Mouse (Mus musculus) liver, embryonic 14.5 days (tissue): ENCODE results near the gene Nfrkb. TPM values are rescaled to one million over a fixed set of nuclear protein-coding genes. Genes with fewer than 3 reads are reported as not detected.

Experiments used
- ATAC-seq: fragments of 200-750 bp; cut with Nextera tagmentation; 2 replicates; pipeline ENCODE4 v1.8.0; 2017; ENCODE audit warnings: moderate number of reproducible peaks, mild to moderate bottlenecking, moderate library complexity; ENCODE audit not compliant: insufficient read depth
- DNase-seq, 3 experiments: peaks; one replicate each; pipeline ENCODE4 v3.0.0-alpha.2; 2012 to 2013; ENCODE audit warnings: low read depth in 3 of 3, low spot score in 3 of 3
- H3K27ac ChIP-seq: fragments of 300-500 bp; sonication (generic); 2 replicates; pipeline ENCODE4 v1.5.1; 2014; ENCODE audit warnings: moderate library complexity, mild to moderate bottlenecking, control low read depth, inconsistent platforms
- H3K27me3 ChIP-seq: fragments of 300-500 bp; sonication (generic); 2 replicates; pipeline ENCODE4 v1.6.1; 2014; ENCODE audit warnings: mild to moderate bottlenecking, low read length, moderate library complexity; ENCODE audit not compliant: control insufficient read depth, insufficient read depth
- H3K36me3 ChIP-seq: fragments of 300-500 bp; sonication (generic); replicated peaks from 2 replicates; pipeline ENCODE4 v1.6.1; 2014; ENCODE audit warnings: low read depth; ENCODE audit not compliant: control insufficient read depth, insufficient read depth
- H3K4me1 ChIP-seq, 2 experiments: fragments of 200-500 bp in 1 of 2; fragments of 300-500 bp in 1 of 2; sonication (generic) in 1 of 2; replicated peaks; 2 replicates each; pipeline ENCODE4 v1.6.1; 2012 to 2014; ENCODE audit warnings: antibody characterized with exemption in 1 of 2, inconsistent platforms in 1 of 2, low read length in 1 of 2; ENCODE audit not compliant: control insufficient read depth in 2 of 2, insufficient read depth in 2 of 2
- H3K4me2 ChIP-seq: fragments of 300-500 bp; sonication (generic); 2 replicates; pipeline ENCODE4 v1.6.1; 2014; ENCODE audit warnings: low read depth, mild to moderate bottlenecking, control low read depth, moderate library complexity
- H3K4me3 ChIP-seq, 2 experiments: fragments of 200-500 bp in 1 of 2; fragments of 300-500 bp in 1 of 2; sonication (generic) in 1 of 2; 2 replicates each; pipeline ENCODE4 v1.5.1; 2012 to 2014; ENCODE audit warnings: low read depth in 2 of 2, low read length in 2 of 2, mild to moderate bottlenecking in 2 of 2, control low read depth in 1 of 2, inconsistent platforms in 1 of 2, moderate library complexity in 1 of 2; ENCODE audit not compliant: insufficient read depth in 1 of 2
- H3K9ac ChIP-seq: fragments of 300-500 bp; sonication (generic); replicated peaks from 2 replicates; pipeline ENCODE4 v1.6.1; 2014; ENCODE audit warnings: mild to moderate bottlenecking, control low read depth, moderate library complexity
- H3K9me3 ChIP-seq: fragments of 300-500 bp; sonication (generic); 2 replicates; pipeline ENCODE4 v1.6.1; 2016; ENCODE audit warnings: low read length, mixed read lengths; ENCODE audit not compliant: control insufficient read depth
- CTCF ChIP-seq: IDR thresholded peaks from 2 replicates; pipeline ENCODE4 v1.5.1; 2016; ENCODE audit warnings: antibody characterized with exemption, low read depth, control low read depth
- EP300 ChIP-seq: IDR thresholded peaks from 2 replicates; pipeline ENCODE4 v1.6.1; 2016; ENCODE audit warnings: antibody characterized with exemption, low read depth
- WGBS: fragments of 180-500 bp; shearing (Covaris S2); extraction: QIAGEN DNeasy Blood & Tissue Kit; methylation state at CpG from one replicate; pipeline ENCODE4 v1.1.7; 2014; ENCODE audit not compliant: insufficient replicate concordance; 5-methylcytosine and 5-hydroxymethylcytosine counted together
- polyA plus RNA-seq, 2 experiments: library from polyadenylated mRNA; depleted of rRNA in 1 of 2; stranded (reverse) in 1 of 2; unstranded in 1 of 2; fragments of >200 nt; fragmentation: Nextera tagmentation in 1 of 2; extraction: Ambion mirVana in 1 of 2; gene quantifications; 2 replicates each; pipeline versions ENCODE4 v1.2.1 to v1.2.3; 2012 to 2014

Gene Nfrkb
- polyA plus RNA-seq, 2 experiments, result 5.6 to 5.9 TPM

DNA sequence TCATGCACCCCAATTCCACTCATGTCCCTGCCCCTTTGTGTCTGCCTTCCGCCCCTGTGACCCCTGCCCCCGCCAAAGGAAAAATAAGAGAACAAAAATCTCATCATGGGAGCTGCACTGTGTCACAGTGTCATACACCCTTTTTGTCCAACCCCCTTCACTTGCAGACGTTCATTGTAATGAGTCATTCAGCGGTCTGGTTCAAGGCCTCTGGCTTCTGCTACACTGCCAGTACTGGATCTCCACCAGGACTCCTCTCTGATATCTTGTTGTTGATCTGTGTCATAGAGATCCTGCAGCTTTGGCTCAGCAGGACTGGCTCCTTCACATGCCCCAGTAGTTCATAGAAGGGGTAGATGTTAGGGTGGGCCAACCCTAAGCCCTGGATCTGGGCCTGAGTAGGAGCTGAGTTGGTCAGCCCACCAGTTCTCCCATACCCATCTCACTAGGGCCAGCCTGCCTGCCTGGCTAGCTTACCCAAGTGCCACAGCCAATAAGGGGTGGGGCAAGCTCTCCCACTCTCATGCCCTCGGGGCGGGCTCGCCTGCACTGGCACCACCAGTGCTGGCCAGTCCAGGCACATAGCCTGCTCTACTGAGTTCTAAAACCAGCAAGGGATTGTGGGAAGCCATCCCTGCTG is 46.5 kb downstream of the Nfrkb start:
- no peak overlapping the region for H3K4me3 ChIP-seq

DNA sequence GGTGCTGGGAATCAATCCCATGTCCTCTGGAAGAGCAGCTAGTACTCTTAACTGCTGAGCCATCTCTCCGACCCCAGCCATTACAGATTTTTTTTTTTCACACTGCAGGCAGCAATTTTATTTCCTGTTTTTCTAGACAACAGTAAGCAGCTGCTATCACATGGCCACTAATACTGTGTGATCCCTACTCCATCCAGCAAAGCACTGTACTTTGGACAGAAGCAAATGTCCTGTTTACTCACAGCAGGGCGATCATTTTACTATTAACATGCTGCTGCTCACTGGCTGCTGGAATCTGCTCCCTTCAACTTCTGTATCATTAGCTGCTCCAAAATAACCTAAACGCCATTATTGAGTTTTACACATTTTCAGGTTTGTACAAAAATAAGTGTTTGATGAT is 47.4 kb downstream of the Nfrkb start:
- WGBS, result 48% methylated on average over 3 of the region's 3 CpGs
- Histone ChIP-seq H3K9ac (no peak overlapping the region), H3K9me3 (no peaks in the 10 kb centered on the region), H3K27ac (no peak overlapping the region), H3K4me3 (no peak overlapping the region), H3K27me3 (no peaks in the 10 kb centered on the region), H3K4me2 (no peak overlapping the region), H3K4me1 (no peaks in the 10 kb centered on the region), H3K36me3 (no peaks in the 10 kb centered on the region)
- ATAC-seq (no peak), DNase-seq (no peak)
- TF ChIP-seq EP300 (no peak), CTCF (no peak)

More for the DNA sequence above, 46.5 kb downstream of the Nfrkb start:
- WGBS, result 61% methylated on average over 7 of the region's 7 CpGs
- H3K9me3 ChIP-seq, result no peaks in the 10 kb centered on the region
- no peak for DNase-seq
- ATAC-seq, result no peak
- no peak overlapping the region for H3K9ac ChIP-seq
- no peaks in the 10 kb centered on the region for H3K4me1 ChIP-seq
- H3K27me3 ChIP-seq, result no peaks in the 10 kb centered on the region
- H3K27ac ChIP-seq, result no peak overlapping the region
- TF ChIP-seq CTCF (no peak), EP300 (no peak)
- H3K4me2 ChIP-seq, result no peak overlapping the region
- H3K36me3 ChIP-seq, result no peaks in the 10 kb centered on the region

DNA sequence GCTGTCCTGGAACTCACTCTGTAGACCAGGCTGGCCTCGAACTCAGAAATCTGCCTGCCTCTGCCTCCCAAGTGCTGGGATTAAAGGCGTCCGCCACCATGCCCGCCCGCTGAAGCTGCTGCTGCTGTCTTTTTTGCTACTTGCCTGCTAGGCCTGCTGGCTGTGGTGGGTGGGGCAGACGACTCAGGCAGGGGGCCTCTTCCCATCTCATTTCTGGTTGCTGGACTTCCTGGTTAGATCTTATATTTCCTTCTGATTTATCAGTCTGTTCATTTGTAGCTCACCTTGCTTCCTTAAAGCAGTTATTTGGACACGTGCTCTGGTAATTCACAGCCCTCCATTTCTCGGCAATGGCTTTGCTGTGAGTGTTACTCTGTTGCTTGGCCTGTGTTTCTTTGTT is 49.4 kb downstream of the Nfrkb start:
- H3K9me3 ChIP-seq, result no peaks in the 10 kb centered on the region

DNA sequence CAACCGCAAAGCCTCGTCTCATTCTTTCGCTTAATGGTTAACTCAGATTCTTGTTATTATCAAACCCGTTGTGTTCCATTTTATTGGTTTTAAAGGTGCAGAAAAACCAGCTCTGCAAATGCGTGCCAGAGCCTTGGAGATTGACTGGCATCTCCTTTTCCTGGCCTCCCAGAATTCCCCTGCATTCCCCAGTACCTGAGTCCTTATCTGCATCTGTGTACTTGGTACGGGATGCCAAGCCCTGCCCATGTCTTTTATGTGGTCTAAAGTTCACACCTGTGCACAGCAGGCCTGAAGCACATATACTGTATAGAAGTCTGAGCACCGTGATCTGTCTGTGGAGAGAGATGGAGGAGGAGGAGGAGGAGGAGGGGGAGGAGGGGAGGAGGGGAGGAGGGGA is 51.9 kb downstream of the Nfrkb start:
- no peak for ATAC-seq
- TF ChIP-seq CTCF (no peak), EP300 (no peak)
- 68% methylated on average over 7 of the region's 7 CpGs for WGBS

More for the DNA sequence above, 49.4 kb downstream of the Nfrkb start:
- no peak overlapping the region for H3K9ac ChIP-seq
- ATAC-seq (no peak), DNase-seq (no peak)
- WGBS, result 58% methylated on average over 8 of the region's 8 CpGs
- H3K27me3 ChIP-seq, result no peaks in the 10 kb centered on the region
- TF ChIP-seq EP300, result no peak
- no peak for TF ChIP-seq CTCF
- H3K4me3 ChIP-seq, result no peak overlapping the region
- no peaks in the 10 kb centered on the region for H3K36me3 ChIP-seq
- H3K4me2 ChIP-seq, result no peak overlapping the region
- H3K27ac ChIP-seq, result no peak overlapping the region
- H3K4me1 ChIP-seq, result no peaks in the 10 kb centered on the region

DNA sequence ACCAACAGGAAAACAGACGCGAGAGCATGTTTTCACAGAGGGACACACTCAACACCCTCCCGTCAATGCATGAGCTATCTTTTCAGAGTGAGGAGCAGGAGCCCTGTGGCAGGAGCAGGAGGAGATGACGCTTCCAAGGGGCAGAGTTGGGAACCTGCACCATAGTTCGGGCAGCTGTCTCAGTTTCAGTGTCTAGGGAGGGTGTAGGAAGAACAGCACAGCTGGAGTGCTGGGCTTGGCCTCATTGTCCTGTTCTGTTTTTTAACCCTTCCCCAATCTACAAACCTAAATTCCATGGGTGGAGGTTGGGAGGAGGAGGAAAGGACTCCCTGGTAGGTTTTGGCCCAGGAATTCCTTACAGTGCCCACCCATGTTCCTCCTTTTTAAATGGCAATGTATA is 52.8 kb downstream of the Nfrkb start:
- Histone ChIP-seq H3K27me3 (no peaks in the 10 kb centered on the region), H3K36me3 (no peaks in the 10 kb centered on the region), H3K27ac (no peak overlapping the region), H3K4me3 (no peak overlapping the region), H3K4me2 (no peak overlapping the region), H3K9me3 (no peaks in the 10 kb centered on the region), H3K4me1 (no peaks in the 10 kb centered on the region), H3K9ac (no peak overlapping the region)
- TF ChIP-seq CTCF (no peak), EP300 (no peak)
- WGBS, result 55% methylated on average over 5 of the region's 5 CpGs
- DNase-seq (no peak), ATAC-seq (no peak)

More for the DNA sequence above, 51.9 kb downstream of the Nfrkb start:
- DNase-seq, result no peak
- Histone ChIP-seq H3K27me3 (no peaks in the 10 kb centered on the region), H3K4me3 (no peak overlapping the region), H3K27ac (no peak overlapping the region), H3K9ac (no peak overlapping the region), H3K36me3 (no peaks in the 10 kb centered on the region), H3K4me1 (no peaks in the 10 kb centered on the region), H3K9me3 (no peaks in the 10 kb centered on the region), H3K4me2 (no peak overlapping the region)
